Mouse (Mus musculus) hindbrain, embryonic 11.5 days (tissue): ENCODE results near the gene Rflnb. TPM values are rescaled to one million over a fixed set of nuclear protein-coding genes. Genes with fewer than 3 reads are reported as not detected.

Experiments
- ATAC-seq: fragments of 200-750 bp; cut with Nextera tagmentation; 2 replicates; pipeline ENCODE4 v1.8.0; 2017; ENCODE audit warnings: mild to moderate bottlenecking, moderate TSS enrichment, moderate library complexity; ENCODE audit not compliant: low FRiP score
- DNase-seq: peaks from one replicate; pipeline ENCODE4 v3.0.0-alpha.2; 2015; ENCODE audit warnings: low spot score
- H3K27ac ChIP-seq: fragments of 300-500 bp; sonication (generic); 2 replicates; pipeline ENCODE4 v1.5.1; 2014; ENCODE audit warnings: mild to moderate bottlenecking, low read depth, low read length
- H3K27me3 ChIP-seq: fragments of 300-500 bp; sonication (generic); 2 replicates; pipeline ENCODE4 v1.6.1; 2014; ENCODE audit warnings: mild to moderate bottlenecking, low read length, moderate library complexity, mixed read lengths; ENCODE audit not compliant: control insufficient read depth, insufficient read depth
- H3K36me3 ChIP-seq: fragments of 300-500 bp; sonication (generic); 2 replicates; pipeline ENCODE4 v1.6.1; 2014; ENCODE audit warnings: mild to moderate bottlenecking, low read length, moderate library complexity, mixed read lengths; ENCODE audit not compliant: control insufficient read depth, insufficient read depth
- H3K4me1 ChIP-seq: fragments of 300-500 bp; sonication (generic); replicated peaks from 2 replicates; pipeline ENCODE4 v1.6.1; 2014; ENCODE audit warnings: low read length, mixed read lengths; ENCODE audit not compliant: control insufficient read depth, insufficient read depth
- H3K4me2 ChIP-seq: fragments of 300-500 bp; sonication (generic); replicated peaks from 2 replicates; pipeline ENCODE4 v1.6.1; 2014; ENCODE audit warnings: mild to moderate bottlenecking, low read depth, low read length
- H3K4me3 ChIP-seq: fragments of 300-500 bp; sonication (generic); 2 replicates; pipeline ENCODE4 v1.5.1; 2014; ENCODE audit warnings: low read depth, low read length
- H3K9ac ChIP-seq: fragments of 300-500 bp; sonication (generic); 2 replicates; pipeline ENCODE4 v1.6.1; 2014; ENCODE audit warnings: low read depth, low read length
- H3K9me3 ChIP-seq: fragments of 300-500 bp; sonication (generic); 2 replicates; pipeline ENCODE4 v1.6.1; 2016; ENCODE audit warnings: low read length; ENCODE audit not compliant: control insufficient read depth
- WGBS: fragments of 180-500 bp; shearing (Covaris S2); extraction: QIAGEN DNeasy Blood & Tissue Kit; methylation state at CpG from one replicate; pipeline ENCODE4 v1.1.7; 2014; 5-methylcytosine and 5-hydroxymethylcytosine counted together
- polyA plus RNA-seq: library from polyadenylated mRNA; unstranded; fragments of >200 nt; fragmentation: Nextera tagmentation; extraction: Ambion mirVana; gene quantifications from 2 replicates; pipeline ENCODE4 v1.2.1, GENCODE M21; 2014

The Rflnb gene
- polyA plus RNA-seq, 1 experiment from 2014 or later: 12.9 TPM

DNA sequence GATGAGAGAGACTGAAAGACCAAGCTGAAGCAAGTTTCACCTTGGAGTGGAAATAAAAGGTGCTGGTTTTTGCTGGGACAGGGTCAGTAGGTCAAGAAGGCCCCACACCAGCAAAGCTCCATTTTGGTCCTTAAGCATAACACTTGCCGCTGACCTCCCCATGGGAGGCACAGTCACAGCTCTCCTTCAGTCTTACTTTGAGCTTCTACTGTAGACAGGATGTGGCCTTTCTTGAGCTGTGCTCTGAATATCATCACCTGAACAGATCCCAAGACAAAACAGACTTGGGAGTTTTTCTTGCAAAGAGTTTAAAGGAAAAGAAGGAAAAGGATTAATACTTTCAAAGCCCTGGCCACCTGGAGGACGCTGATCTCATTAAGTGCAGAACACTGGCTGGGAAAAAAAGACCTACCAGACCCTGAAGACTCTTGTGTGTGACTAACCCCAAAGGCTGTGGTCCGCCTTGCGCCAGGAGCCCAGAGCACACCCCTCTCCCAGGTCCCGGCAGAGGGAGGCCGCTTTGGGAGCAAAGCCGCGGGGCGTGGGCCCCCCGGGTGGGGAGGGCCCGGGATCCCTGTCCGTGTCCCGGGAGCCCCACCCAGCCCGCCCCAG, 949 bp downstream of the Rflnb start:
- WGBS: 4% methylated on average over 13 of the region's 14 CpGs
- no peaks in the 10 kb centered on the region for H3K36me3 ChIP-seq
- ATAC-seq: peak; percentile 28

GRCm38 (mm10) chr11:76025080-76025583, 2.5 kb downstream of the Rflnb start:
- Histone ChIP-seq H3K9me3 (no peaks in the 10 kb centered on the region), H3K4me1 (peaks cover 9% of the 10 kb centered on the region), H3K4me3 (no peak overlapping the region), H3K36me3 (no peaks in the 10 kb centered on the region), H3K4me2 (no peak overlapping the region), H3K9ac (no peak overlapping the region), H3K27ac (no peak overlapping the region), H3K27me3 (0 out of 2 replicates have a peak, but pooled peaks cover 3% of the 10 kb centered on the region)
- ATAC-seq: no peak
- no peak for DNase-seq
- 74% methylated on average over 7 of the region's 7 CpGs for WGBS

More for the DNA sequence above, 949 bp downstream of the Rflnb start:
- Histone ChIP-seq H3K27me3 (0 out of 2 replicates have a peak, but pooled peaks cover 3% of the 10 kb centered on the region), H3K4me1 (peaks cover 9% of the 10 kb centered on the region), H3K9me3 (no peaks in the 10 kb centered on the region), H3K4me3 (peak overlapping the region; percentile 60), H3K9ac (peak overlapping the region; percentile 69), H3K4me2 (peak overlapping the region; percentile 88), H3K27ac (0 out of 2 replicates have a peak overlapping the region, but pooled peaks have one; percentile 20)
- DNase-seq: peak; percentile 22

DNA sequence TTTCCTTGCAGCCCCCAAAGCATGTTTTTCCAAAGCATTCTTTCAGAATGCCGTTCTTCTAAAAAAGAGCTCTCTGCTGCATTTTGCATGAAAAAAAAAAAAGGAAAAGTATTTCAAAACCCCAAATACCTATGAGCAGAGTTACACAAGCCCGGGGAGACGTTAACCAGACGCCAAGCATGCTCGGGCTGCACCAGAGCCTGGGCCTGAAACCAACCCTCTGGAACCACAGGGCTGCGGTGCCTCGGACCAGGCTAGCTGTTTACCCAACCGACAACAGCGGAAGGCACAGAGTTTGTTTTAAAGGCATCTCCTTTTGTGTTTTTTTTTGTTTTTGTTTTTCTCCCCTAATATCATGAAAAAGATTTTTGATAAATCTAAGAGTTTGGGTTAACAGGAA, 6.7 kb downstream of the Rflnb start:
- DNase-seq (no peak), ATAC-seq (no peak)
- 83% methylated on average over 9 of the region's 9 CpGs for WGBS

GRCm38 (mm10) chr11:76019879-76020278, 7.7 kb downstream of the Rflnb start:
- 92% methylated on average over 4 of the region's 4 CpGs for WGBS
- ATAC-seq: no peak
- no peak overlapping the region for H3K4me2 ChIP-seq

More for the DNA sequence above, 6.7 kb downstream of the Rflnb start:
- Histone ChIP-seq H3K4me1 (0 out of 2 replicates have a peak, but pooled peaks cover 2% of the 10 kb centered on the region), H3K9me3 (no peaks in the 10 kb centered on the region), H3K27me3 (no peaks in the 10 kb centered on the region), H3K27ac (no peak overlapping the region), H3K4me2 (no peak overlapping the region), H3K9ac (no peak overlapping the region), H3K4me3 (no peak overlapping the region), H3K36me3 (no peaks in the 10 kb centered on the region)

GRCm38 (mm10) chr11:76015814-76016213, 11.8 kb downstream of the Rflnb start:
- Histone ChIP-seq H3K36me3 (no peaks in the 10 kb centered on the region), H3K4me3 (no peak overlapping the region), H3K4me1 (no peaks in the 10 kb centered on the region), H3K9me3 (no peaks in the 10 kb centered on the region), H3K27ac (no peak overlapping the region), H3K27me3 (no peaks in the 10 kb centered on the region), H3K9ac (no peak overlapping the region), H3K4me2 (no peak overlapping the region)
- DNase-seq: no peak
- ATAC-seq: no peak
- WGBS: 83% methylated on average over 4 of the region's 4 CpGs

More at GRCm38 (mm10) chr11:76019879-76020278, 7.7 kb downstream of the Rflnb start:
- H3K27me3 ChIP-seq: no peaks in the 10 kb centered on the region
- H3K9ac ChIP-seq: no peak overlapping the region
- no peak overlapping the region for H3K4me3 ChIP-seq
- H3K27ac ChIP-seq: no peak overlapping the region
- DNase-seq: no peak
- no peaks in the 10 kb centered on the region for H3K9me3 ChIP-seq
- no peaks in the 10 kb centered on the region for H3K4me1 ChIP-seq
- H3K36me3 ChIP-seq: no peaks in the 10 kb centered on the region

- H3K4me1 ChIP-seq: no peaks in the 10 kb centered on the region
- H3K27ac ChIP-seq: no peak overlapping the region
- H3K36me3 ChIP-seq: no peaks in the 10 kb centered on the region
- WGBS: 88% methylated on average over 6 of the region's 6 CpGs
- no peak overlapping the region for H3K9ac ChIP-seq
- H3K4me2 ChIP-seq: no peak overlapping the region
- no peaks in the 10 kb centered on the region for H3K9me3 ChIP-seq
- no peak for ATAC-seq
- no peak for DNase-seq
- no peaks in the 10 kb centered on the region for H3K27me3 ChIP-seq
- no peak overlapping the region for H3K4me3 ChIP-seq
Observed at GRCm38 (mm10) chr11:76015251-76015650, 12.3 kb downstream of the Rflnb start.

GRCm38 (mm10) chr11:76010838-76011624, 16.6 kb downstream of the Rflnb start:
- ATAC-seq (no peak), DNase-seq (no peak)
- H3K27me3 ChIP-seq: no peaks in the 10 kb centered on the region
- no peaks in the 10 kb centered on the region for H3K9me3 ChIP-seq
- H3K9ac ChIP-seq: no peak overlapping the region
- no peak overlapping the region for H3K4me2 ChIP-seq
- no peak overlapping the region for H3K4me3 ChIP-seq
- H3K4me1 ChIP-seq: no peaks in the 10 kb centered on the region
- H3K27ac ChIP-seq: no peak overlapping the region
- WGBS: 92% methylated on average over 9 of the region's 9 CpGs
- no peaks in the 10 kb centered on the region for H3K36me3 ChIP-seq

DNA sequence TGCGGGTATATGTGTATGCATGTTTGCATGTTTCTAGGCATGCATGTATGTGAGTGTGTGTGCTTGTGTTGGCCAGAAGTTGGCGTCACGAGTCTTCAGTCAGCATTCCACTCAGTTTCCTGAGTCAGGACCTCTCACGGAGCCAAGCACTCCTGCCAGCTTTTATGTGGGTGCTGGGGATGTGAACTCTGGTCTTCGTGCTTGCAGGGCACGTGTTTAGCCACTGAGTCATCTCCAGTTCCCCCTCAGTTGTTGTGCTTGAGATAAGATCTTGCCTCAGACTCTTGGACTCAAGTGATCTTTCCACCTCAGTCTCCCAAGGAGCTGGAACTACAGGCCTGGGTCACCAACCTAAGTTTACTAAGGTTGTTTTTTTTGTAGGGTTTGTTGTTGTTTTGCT, 18.5 kb downstream of the Rflnb start:
- 81% methylated on average over 6 of the region's 6 CpGs for WGBS
- Histone ChIP-seq H3K36me3 (no peaks in the 10 kb centered on the region), H3K27ac (no peak overlapping the region), H3K27me3 (no peaks in the 10 kb centered on the region), H3K9ac (no peak overlapping the region), H3K4me3 (no peak overlapping the region), H3K4me2 (no peak overlapping the region), H3K4me1 (no peaks in the 10 kb centered on the region), H3K9me3 (no peaks in the 10 kb centered on the region)
- no peak for ATAC-seq
- no peak for DNase-seq
